Mouse (Mus musculus) G1E (cell line): ENCODE results near the gene Tmub1.

Source experiments
- CTCF ChIP-seq: IDR thresholded peaks from 2 replicates; pipeline ENCODE4 v1.5.1; 2012; ENCODE audit warnings: low read depth, low read length, inconsistent platforms, mixed read lengths
- GATA1 ChIP-seq: IDR thresholded peaks from 2 replicates; pipeline ENCODE4 v1.6.1; 2012; ENCODE audit warnings: borderline replicate concordance, low read length, inconsistent platforms, mixed read lengths
- POLR2AphosphoS5 ChIP-seq: IDR thresholded peaks from 2 replicates; pipeline ENCODE4 v1.6.1; 2012; ENCODE audit warnings: low read depth, low read length, inconsistent platforms; ENCODE audit not compliant: insufficient replicate concordance
- TAL1 ChIP-seq: conservative IDR thresholded peaks from 2 replicates; pipeline ENCODE4 v1.6.1; 2012; ENCODE audit warnings: low read depth, low read length, inconsistent platforms, mixed read lengths

- TF ChIP-seq CTCF (peak; percentile 88), GATA1 (no peak), TAL1 (no peak), POLR2AphosphoS5 (no peak)
Measured at GRCm38 (mm10) chr5:24470600-24470999, 22.9 kb upstream of the Tmub1 start.
